Mouse (Mus musculus): ENCODE results near the gene Hes3.

Hes3 gene

DNA sequence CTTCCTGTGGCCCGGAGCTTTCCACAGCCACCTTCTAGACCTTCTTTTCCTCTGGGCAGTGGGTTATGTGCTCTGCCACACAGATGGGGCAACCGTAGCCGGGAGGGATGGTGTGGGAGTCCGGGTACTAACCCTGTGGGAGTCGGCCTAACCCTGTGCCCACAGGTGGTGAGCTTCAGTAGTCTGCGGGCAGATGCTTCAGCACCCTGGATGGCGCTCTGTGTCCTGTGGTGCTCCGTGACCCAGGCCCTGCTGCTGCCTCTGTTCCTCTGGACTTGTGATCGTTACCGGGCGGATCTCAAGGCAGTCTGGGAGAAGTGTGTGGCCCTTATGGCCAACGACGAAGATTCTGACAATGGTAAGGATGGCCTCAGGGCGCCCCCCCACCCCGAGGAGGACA is 9.9 kb downstream of the Hes3 start:
- DNase-seq (ENCODE audit: low spot score in 2 of 2) = no peak

DNA sequence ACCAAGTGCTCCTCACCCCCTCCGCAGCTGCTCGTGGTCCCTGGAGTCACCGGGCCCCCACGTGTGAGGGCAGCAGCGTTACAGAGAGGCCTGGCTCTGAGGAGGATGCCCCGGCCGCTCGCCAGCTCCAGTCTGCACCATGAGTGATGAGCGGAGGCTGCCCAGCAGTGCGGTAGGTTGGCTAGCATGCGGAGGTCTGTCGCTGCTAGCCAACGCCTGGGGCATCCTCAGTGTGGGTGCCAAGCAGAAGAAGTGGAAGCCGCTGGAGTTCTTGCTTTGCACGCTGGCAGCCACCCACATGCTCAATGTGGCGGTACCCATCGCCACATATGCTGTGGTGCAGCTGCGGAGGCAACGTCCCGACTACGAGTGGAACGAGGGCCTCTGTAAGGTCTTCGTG is 12.5 kb downstream of the Hes3 start:
- DNase-seq (ENCODE audit: low spot score in 2 of 2) = no peak

DNA sequence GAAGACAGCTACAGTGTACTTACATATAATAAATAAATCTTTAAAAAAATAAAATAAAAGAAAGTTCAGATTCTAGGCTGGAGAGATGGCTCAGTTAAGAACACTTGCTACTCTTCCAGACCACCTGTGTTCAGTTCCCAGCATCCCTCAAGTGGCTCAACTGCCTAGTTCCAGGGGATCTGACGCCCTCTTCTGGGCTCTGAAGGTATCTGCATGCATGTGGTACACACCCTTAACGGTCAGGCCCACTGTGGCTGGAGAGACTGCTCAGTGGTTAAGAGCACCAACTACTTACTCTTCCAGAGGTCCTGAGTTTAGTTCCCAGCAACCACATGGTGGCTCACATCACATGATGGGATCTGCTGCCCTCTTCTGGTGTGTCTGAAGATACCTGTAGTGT is 13.5 kb downstream of the Hes3 start:
- no peak for DNase-seq (ENCODE audit: low spot score in 2 of 2)

DNA sequence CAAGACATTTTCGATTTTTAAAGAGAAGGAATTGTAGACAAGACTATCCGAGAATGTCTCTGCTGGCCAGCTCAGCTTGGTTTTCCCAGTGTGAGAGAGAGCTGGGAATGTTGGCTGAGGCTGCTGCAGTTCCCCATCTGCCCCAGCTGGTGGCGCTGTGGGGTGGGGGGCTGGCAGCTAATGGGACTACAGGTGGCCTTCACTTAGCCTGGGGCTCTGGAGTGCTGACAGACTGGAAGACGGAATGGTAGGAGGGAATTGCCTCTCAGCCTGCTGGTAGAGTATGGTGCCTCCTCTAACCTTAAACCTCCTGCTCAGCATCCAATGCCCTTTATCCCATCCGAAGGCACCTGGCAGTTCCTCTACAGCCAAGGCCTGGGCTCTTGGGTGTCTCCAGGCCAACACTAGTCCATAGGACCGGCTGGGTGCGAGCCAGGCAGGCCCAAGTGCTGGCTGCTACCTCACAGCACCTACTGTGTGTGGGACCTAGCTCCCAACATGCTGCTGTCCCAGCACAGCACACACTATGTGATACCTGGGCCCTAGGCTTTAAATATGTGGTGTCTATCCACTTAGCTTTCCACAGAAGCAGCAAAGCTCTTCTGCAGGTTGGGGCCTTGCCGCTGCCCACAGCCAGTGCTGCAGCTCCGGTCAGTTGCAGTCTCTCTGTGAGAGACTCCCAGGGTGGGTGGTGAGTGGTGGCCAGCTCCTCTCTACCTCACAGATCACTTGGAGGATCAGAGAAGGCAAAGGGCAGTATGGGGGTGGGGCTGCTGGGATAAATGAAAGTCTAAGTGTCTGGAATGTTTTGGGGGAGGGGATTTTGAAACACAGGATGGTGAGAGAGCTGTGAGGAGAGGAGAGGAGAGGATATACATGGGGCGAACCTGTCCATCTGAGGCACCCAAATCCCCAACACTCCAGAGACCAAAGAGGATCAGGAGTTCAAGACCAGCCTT is 14.8 kb downstream of the Hes3 start:
- DNase-seq (ENCODE audit: low spot score in 2 of 2) = no peak

DNA sequence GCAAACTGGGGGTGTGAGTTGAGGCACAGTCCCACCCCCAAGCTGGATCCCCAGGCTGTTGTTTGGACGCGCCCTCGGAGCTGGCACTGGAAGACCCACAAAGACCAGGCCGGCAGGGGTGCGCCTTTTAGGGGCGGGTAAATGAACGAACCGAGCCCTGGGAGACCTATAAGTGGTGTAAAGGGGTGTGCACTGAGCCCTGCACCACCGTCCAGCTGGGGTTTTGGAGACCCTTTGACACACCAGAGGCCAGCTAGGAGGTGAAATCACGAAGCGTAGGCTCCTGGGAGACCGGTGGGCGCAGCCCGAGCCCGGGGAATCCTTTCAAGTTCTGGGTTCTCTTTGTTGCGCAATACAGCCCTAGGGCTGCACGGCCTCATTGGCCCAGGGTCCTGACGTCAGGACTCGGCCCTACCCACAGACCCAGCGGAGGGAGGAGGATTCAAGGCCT is 16.8 kb downstream of the Hes3 start:
- DNase-seq (ENCODE audit: low spot score in 2 of 2) = peak in 1 of 2 experiments; percentile 41

DNA sequence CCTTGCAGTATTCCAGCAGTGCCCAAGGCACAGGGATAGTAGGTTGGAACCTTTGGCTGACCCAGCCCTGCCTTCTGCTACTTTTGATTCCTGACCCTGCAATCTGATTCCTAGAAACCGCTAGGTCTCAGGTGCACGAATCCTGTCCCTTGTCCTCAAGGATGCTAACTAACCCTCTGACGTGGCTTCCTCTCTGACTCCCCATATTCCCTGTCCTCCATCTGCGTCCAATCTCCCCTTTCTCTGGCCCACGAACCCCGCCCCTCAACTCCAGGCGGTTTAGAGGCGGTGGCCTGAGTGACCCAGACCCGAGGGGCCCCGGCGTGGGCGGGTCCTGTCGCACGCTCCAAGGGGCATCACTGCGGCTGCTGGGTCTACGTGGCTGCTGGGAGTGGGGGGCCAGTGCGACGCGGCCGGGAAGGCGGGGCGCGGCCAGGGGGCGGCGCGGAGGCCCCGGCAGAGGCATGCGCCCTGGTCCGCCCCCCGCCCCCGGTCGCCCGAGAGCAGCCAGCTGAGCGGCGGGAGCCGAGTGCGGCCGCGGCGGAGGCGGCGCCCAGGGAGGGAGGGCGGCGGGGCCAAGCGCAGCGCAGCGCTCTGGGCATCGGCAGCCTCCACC is 17.7 kb downstream of the Hes3 start, which contains the start of gene Gpr153:
Gene Gpr153, plus strand, starts transcription at position 612 of the 616 bp plus-strand sequence.
- no peak for DNase-seq (ENCODE audit: low spot score in 2 of 2)

DNA sequence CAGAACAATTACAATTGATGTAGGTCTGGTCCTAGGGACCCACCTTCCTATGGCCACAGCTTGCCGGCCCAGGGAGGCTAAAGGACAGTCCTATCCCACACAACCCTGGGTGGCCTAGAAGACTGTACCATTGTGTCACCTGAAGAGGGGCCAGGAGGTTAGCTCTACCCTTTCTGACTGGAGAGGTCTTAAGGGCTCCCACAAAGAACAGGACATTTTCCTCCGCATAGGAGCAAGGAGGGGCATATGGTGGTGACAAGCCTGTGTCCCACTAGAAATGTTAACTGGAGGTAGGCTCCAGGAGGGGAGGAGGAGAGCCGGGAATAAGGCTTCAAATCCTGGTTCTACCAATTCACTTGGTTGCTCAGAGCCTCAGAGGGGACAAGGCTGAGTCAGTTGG is 18.3 kb downstream of the Hes3 start:
- no peak for DNase-seq (ENCODE audit: low spot score in 2 of 2)

DNA sequence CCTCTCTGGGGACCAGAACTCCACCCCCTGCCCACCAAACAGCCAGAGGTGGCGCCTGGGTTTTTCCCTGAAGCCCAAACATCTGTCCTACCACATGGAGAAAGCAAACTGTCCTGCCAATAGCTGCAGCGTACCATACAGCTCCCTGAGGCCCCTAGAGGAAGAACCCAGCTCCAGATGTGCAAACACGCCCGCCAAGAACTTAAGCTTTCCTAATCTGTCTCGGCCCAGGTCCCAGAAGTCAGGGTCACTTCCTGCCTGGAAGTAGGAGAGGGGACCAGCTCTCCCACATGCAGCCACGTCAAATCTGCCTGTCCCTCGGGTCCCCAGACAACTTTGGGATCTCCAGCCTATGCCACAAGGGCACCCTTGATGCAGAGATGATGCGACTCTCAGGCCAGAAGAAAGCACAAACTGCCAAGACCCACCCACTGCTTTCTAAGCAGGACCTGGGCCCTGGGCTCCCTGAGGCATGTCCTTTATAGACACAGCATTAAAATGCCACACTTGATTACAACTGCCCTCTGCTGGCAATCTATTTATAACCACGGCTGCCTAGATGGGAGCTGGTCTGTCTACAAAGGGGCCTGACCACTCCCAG is 18.9 kb downstream of the Hes3 start:
- DNase-seq (ENCODE audit: low spot score in 2 of 2) = peak in 1 of 2 experiments; percentile 69

- no peak for DNase-seq (ENCODE audit: low spot score in 2 of 2)
Measured at GRCm38 (mm10) chr4:152272006-152272405, 19.5 kb downstream of the Hes3 start.

GRCm38 (mm10) chr4:152271334-152271733 is 20.1 kb downstream of the Hes3 start:
- no peak for DNase-seq (ENCODE audit: low spot score in 2 of 2)

DNA sequence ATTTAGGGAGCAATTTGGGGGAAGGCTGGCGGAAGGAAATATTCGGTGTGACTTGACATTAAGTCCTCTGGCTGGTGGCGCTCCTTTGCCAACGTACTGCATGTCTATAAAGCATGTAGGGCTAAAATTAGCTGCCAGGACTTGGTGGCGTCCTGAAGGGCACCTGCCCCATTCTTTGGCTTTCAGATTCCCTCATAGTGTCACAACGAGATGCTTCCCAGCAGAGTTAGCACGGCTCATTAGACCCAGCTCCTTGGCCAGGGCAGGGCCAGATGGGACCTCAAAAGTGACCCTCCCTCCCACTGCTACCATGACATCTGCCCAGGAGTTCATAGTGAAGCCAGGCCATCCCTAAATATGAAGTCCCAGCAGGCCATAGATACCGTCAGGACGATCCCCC is 20.9 kb downstream of the Hes3 start:
- DNase-seq (ENCODE audit: low spot score in 2 of 2) = no peak

DNA sequence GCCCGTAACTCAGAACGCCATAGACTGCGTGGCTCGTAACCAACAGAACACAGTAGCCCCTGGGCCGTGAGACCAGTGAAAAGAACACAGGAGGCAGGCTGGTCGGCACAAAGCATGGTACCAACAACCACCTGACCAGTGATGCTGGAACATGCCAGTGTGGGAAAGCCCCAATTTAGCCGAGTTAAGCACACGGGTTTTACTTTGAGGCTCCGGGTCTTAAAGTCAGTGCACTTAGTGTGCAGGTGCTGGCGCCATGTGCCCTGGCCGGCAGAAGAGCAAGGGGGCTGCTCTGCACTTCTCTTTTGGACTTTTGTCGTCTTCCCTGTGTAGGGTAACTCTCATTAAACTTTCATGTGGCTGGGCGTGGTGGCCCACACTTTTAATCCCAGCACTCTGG is 21.5 kb downstream of the Hes3 start:
- no peak for DNase-seq (ENCODE audit: low spot score in 2 of 2)

GRCm38 (mm10) chr4:152267748-152268369 is 23.6 kb downstream of the Hes3 start:
- no peak for DNase-seq (ENCODE audit: low spot score in 2 of 2)

DNA sequence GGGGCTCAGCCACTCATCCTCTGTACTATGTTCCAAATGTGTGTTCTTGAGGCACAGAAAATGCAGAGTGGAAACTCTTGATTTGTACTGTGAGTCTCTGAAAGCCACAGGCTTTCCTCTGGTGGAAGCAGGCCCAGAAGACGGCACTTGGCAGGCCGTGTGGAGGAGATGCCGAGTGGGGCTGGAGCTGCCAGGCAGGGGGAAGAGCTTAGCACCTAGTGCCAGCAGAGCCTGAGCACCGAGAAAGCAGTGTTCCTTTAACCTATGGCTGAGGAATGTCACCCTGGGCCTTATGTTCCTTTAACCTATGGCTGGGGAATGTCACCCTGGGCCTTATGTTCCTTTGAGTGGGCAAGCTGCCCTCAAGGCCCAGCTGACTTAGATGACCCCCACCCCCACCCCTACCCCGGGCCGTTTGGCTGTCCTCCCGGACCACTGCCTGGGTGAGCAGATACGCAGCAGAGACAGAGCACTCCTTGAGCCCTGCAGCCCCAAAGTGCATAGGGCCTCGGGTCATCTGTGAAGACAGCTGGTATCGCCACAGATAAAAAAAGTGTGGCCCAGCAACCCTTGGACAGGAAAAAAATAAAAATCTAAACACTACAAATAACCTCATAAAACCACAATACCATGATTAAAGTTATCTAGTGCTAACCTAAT is 25.1 kb downstream of the Hes3 start:
- DNase-seq (ENCODE audit: low spot score in 2 of 2) = no peak

DNA sequence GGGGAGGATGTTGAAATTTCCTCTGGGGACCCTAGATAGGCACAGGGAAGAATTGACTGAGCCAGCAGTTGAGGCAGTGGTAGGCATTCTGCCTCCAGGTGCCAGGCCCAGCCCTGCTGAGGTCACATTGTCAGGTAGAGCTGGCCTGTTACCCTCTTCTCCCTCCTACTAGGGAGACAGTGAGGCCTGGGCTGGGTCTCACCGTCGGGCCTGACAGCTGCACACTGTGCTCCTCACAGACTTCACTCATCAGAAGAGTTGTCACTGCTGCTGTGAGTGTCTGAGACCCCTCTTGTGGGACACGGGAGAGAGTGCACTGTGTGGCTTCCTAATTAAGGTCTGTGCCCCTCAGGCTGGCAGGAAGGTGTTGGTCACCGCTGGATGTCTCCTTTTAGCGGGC is 25.7 kb downstream of the Hes3 start:
- no peak for DNase-seq (ENCODE audit: low spot score in 2 of 2)

DNA sequence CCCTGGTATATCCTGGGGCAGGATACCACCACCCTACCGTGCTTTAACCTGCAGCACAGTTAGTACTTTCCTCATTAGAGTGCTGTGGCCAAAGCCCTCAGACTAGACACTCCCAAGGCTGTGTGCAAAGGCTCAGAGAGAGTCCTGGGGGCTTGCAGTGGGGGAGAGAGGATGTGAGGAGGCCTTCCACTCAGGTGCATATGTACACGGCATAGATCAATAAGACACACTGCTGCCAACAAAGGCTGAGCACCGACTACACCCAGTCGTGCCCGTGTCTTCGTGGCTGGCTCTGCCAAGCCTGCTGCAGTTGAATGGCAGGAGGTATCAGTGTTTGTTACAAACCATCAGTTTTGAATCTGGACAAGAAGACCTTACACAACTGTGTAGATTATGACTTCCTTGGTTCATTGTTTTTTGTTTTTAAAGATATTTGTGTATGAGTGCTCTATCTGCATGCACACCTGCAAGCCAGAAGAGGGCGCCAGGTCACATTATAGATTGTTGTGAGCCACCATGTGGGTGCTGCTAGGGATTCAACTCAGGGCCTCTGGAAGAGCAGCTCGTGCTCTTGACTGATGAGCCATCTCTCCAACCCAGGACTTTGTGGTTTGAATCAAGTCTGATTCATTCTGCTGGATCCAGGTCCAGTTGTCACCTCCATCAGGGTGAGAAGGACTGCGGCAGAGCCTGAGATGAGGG is 26.4 kb downstream of the Hes3 start:
- no peak for DNase-seq (ENCODE audit: low spot score in 2 of 2)

DNA sequence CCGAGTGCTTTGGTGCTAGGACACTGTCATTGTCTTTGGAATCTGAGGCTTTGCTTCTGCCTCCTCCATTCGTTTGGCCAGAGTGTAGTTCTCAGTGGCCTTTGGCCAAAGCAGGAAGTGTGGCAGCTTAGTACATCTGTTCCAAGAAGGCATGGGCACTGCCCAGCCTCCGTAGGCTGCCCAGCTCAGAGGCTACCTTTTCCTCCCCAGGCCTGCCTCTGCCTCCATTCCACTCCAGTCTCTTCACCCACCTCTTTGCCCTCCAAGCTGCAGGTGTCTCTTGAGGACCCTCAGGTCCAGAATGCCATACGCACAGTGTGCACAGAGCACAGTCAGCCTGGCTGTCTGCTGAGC is 27.3 kb downstream of the Hes3 start:
- no peak for DNase-seq (ENCODE audit: low spot score in 2 of 2)

GRCm38 (mm10) chr4:152263512-152264176 is 27.8 kb downstream of the Hes3 start:
- no peak for DNase-seq (ENCODE audit: low spot score in 2 of 2)

- DNase-seq (ENCODE audit: low spot score in 2 of 2) = no peak
Measured at GRCm38 (mm10) chr4:152263089-152263488, 28.4 kb downstream of the Hes3 start.

GRCm38 (mm10) chr4:152262187-152262586 is 29.3 kb downstream of the Hes3 start:
- no peak for DNase-seq (ENCODE audit: low spot score in 2 of 2)

DNA sequence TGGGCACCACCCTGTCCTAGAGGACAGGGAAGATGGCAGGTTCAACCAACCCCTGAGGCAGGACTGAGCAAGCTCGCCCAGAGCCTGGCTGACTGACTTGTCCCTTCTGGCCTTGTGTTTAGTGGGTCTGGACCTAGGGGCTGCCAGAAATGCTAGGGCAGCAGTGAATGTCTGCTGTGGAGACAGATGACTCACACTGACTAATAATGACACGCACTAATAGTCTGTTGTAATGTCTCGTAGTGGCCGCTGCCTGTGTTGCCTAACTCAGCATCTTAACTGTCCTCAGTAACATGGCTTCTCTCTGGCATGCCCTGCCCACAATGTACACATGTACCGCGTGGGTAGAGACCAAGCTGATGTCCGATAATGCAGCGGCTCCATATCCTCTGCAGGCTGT is 31.0 kb downstream of the Hes3 start:
- DNase-seq (ENCODE audit: low spot score in 2 of 2) = no peak

Measured in urinary bladder, adult 18-20 months (tissue).